Mouse (Mus musculus) ES-E14 (cell line): ENCODE measurements around the gene Gm42715. TPM values are rescaled to one million over a fixed set of nuclear protein-coding genes. Genes with fewer than 3 reads are reported as not detected.

Source experiments
- DNase-seq: peaks from one replicate; pipeline ENCODE4 v3.0.0-alpha.2; 2013; ENCODE audit warnings: low read depth, low spot score
- H3K27ac ChIP-seq: 2 replicates; pipeline ENCODE4 v1.5.1; 2012; ENCODE audit warnings: low read depth, mild to moderate bottlenecking, low read length, moderate library complexity, mixed read lengths; ENCODE audit not compliant: poor library complexity, insufficient read depth, severe bottlenecking
- H3K36me3 ChIP-seq: 2 replicates; pipeline ENCODE4 v1.6.1; 2012; ENCODE audit warnings: mild to moderate bottlenecking, low read length, moderate library complexity, mixed read lengths; ENCODE audit not compliant: control insufficient read depth, poor library complexity, insufficient read depth, severe bottlenecking
- H3K4me1 ChIP-seq, 2 experiments: fragments of 150-350 bp in 1 of 2; sonication (generic) in 1 of 2; 2 replicates each; pipeline ENCODE4 v1.6.1; 2012; ENCODE audit warnings: low read length in 2 of 2, mild to moderate bottlenecking in 1 of 2, mixed read lengths in 1 of 2; ENCODE audit not compliant: control insufficient read depth in 2 of 2, insufficient read depth in 2 of 2, poor library complexity in 1 of 2
- H3K4me3 ChIP-seq, 2 experiments: fragments of 150-350 bp in 1 of 2; sonication (generic) in 1 of 2; 2 replicates each; pipeline ENCODE4 v1.5.1; 2012; ENCODE audit warnings: low read length in 2 of 2, low read depth in 1 of 2, mild to moderate bottlenecking in 1 of 2, mixed read lengths in 1 of 2; ENCODE audit not compliant: insufficient read depth in 1 of 2, poor library complexity in 1 of 2, severe bottlenecking in 1 of 2
- H3K9ac ChIP-seq: 2 replicates; pipeline ENCODE4 v1.6.1; 2012; ENCODE audit warnings: low read depth, mild to moderate bottlenecking, low read length, mixed read lengths; ENCODE audit not compliant: poor library complexity, insufficient read depth, severe bottlenecking
- H3K9me3 ChIP-seq: fragments of 150-350 bp; sonication (generic); 2 replicates; pipeline ENCODE4 v1.6.1; 2012; ENCODE audit warnings: low read depth, mild to moderate bottlenecking, low read length; ENCODE audit not compliant: control insufficient read depth, insufficient read depth
- CHD2 ChIP-seq: IDR thresholded peaks from 2 replicates; pipeline ENCODE4 v1.6.1; 2014; ENCODE audit warnings: mild to moderate bottlenecking, low read depth, low read length, inconsistent platforms
- HCFC1 ChIP-seq: IDR thresholded peaks from 2 replicates; pipeline ENCODE4 v1.6.1; 2012; ENCODE audit warnings: low read length, inconsistent platforms, borderline replicate concordance; ENCODE audit not compliant: insufficient read depth
- MAFK ChIP-seq: IDR thresholded peaks from 2 replicates; pipeline ENCODE4 v1.6.1; 2014; ENCODE audit warnings: mild to moderate bottlenecking, low read depth, low read length, inconsistent platforms; ENCODE audit not compliant: insufficient read depth
- ZC3H11A ChIP-seq: IDR thresholded peaks from 2 replicates; pipeline ENCODE4 v1.6.1; 2012; ENCODE audit warnings: low read depth, mild to moderate bottlenecking, inconsistent platforms, low read length, borderline replicate concordance
- ZNF384 ChIP-seq: IDR thresholded peaks from 2 replicates; pipeline ENCODE4 v1.6.1; 2012; ENCODE audit warnings: low read depth, low read length, inconsistent platforms
- in situ Hi-C, 2 experiments: fragments of 600-800 bp; cut with MboI; formaldehyde crosslinking; loops; one replicate each; pipeline ENCODE4 v1.15.1; 2025; ENCODE audit warnings: low sequenced_read_pairs in 2 of 2, inconsistent platforms in 1 of 2; ENCODE audit not compliant: unreplicated experiment in 2 of 2
- total RNA-seq: library from RNA; depleted of rRNA; stranded (reverse); fragments of 300-350 nt; gene quantifications from 2 replicates; pipeline ENCODE4 v1.2.3, GENCODE M21; 2012

The Gm42715 gene
- total RNA-seq, 1 experiment = 22.9 TPM

DNA sequence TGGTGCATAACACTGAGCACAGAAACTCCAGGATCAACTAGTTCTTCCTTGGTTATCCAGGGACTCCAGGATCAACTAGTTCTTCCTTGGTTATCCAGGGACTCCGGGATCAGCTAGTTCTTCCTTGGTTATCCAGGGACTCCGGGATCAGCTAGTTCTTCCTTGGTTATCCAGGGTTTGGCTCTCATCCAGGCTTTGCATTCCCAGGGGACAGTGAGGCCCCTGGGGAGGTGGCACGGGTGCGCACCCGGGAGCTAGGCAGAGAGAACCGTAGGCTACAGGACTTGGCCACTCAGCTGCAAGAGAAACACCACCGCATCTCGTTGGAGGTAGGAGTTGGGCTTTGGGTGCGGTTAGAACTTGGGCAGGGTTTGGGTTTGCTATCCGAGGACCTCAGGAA lies 71.7 kb downstream of the Gm42715 start:
- no peak for DNase-seq
- no peaks in the 10 kb centered on the region for H3K9me3 ChIP-seq
- H3K36me3 ChIP-seq = peaks cover 53% of the 10 kb centered on the region
- peaks cover 0 to 2% of the 10 kb centered on the region in 2 experiments; a peak in 1 of 4 replicates for H3K4me1 ChIP-seq
- no peak overlapping the region for H3K9ac ChIP-seq
- in situ Hi-C loops = no loop called here
- TF ChIP-seq ZNF384 = no peak
- TF ChIP-seq MAFK = no peak
- no peak for TF ChIP-seq ZC3H11A
- TF ChIP-seq HCFC1 = no peak
- H3K4me3 ChIP-seq = no peak overlapping the region
- no peak overlapping the region for H3K27ac ChIP-seq

DNA sequence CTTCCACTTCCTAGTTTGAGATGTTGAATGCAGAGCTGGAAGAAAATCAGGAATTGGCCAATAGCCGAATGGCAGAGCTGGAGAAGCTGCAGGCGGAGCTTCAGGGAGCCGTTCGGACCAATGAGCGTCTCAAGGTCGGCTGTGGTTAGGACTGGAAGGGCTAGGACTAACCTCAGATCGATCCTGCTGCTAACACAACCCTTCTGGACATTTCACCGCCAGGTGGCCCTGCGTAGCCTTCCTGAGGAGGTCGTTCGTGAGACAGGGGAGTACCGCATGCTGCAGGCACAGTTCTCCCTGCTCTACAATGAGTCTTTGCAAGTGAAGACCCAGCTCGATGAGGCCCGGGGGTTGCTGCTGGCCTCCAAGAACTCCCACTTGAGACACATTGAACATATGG lies 73.2 kb downstream of the Gm42715 start:
- TF ChIP-seq ZC3H11A (no peak), MAFK (no peak), ZNF384 (no peak), HCFC1 (no peak)
- no peak overlapping the region for H3K9ac ChIP-seq
- no peak overlapping the region for H3K27ac ChIP-seq
- in situ Hi-C loops = no loop called here
- H3K36me3 ChIP-seq = peaks cover 68% of the 10 kb centered on the region
- H3K9me3 ChIP-seq = no peaks in the 10 kb centered on the region
- no peak for DNase-seq
- peaks cover 0 to 2% of the 10 kb centered on the region in 2 experiments; a peak in 1 of 4 replicates for H3K4me1 ChIP-seq
- H3K4me3 ChIP-seq = no peak overlapping the region

DNA sequence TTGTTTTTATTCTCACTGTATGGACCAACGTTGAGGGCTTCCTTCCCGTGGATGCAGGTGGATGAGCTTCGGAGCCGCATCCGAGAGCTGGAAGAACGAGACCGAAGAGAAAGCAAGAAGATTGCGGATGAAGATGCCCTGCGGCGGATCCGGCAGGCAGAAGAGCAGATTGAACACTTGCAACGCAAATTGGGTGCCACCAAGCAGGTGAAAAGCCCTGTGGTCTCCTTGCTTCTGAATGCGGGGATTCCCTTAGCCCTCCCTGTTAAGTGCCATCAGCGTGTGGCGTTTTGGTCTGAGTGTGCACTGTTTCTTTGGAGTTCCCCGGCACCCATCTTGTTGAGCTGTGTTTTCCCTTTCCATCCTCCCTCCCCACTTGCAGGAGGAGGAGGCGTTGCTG lies 77.4 kb downstream of the Gm42715 start:
- peaks cover 80% of the 10 kb centered on the region for H3K36me3 ChIP-seq
- H3K27ac ChIP-seq = no peak overlapping the region
- DNase-seq = no peak
- in situ Hi-C loops = no loop called here
- no peaks in the 10 kb centered on the region for H3K9me3 ChIP-seq
- H3K9ac ChIP-seq = peak overlapping the region; percentile 4; the same call in 1 of the 2 replicates
- TF ChIP-seq CHD2 (no peak), MAFK (no peak), HCFC1 (no peak), ZNF384 (no peak), ZC3H11A (no peak)
- H3K4me1 ChIP-seq = no peaks in the 10 kb centered on the region
- H3K4me3 ChIP-seq = no peak overlapping the region

- TF ChIP-seq HCFC1 (no peak), MAFK (no peak), CHD2 (no peak), ZC3H11A (no peak), ZNF384 (no peak)
- in situ Hi-C loops = no loop called here
- Histone ChIP-seq H3K27ac (no peak overlapping the region), H3K9me3 (no peaks in the 10 kb centered on the region), H3K4me1 (peaks cover 0 to 5% of the 10 kb centered on the region in 2 experiments; a peak in 2 of 4 replicates), H3K36me3 (peaks cover 70% of the 10 kb centered on the region), H3K4me3 (no peak overlapping the region), H3K9ac (no peak overlapping the region)
- DNase-seq = no peak
These were observed 81.2 kb downstream of the Gm42715 start for GRCm38 (mm10) chr7:127600612-127601011.

- Histone ChIP-seq H3K9ac (no peak overlapping the region), H3K4me3 (no peak overlapping the region), H3K9me3 (no peaks in the 10 kb centered on the region), H3K27ac (no peak overlapping the region), H3K36me3 (peaks cover 58% of the 10 kb centered on the region), H3K4me1 (peaks cover 0 to 5% of the 10 kb centered on the region in 2 experiments; a peak in 2 of 4 replicates)
- no peak for DNase-seq
- in situ Hi-C loops = no loop called here
- TF ChIP-seq ZNF384 (no peak), ZC3H11A (no peak), MAFK (no peak), CHD2 (no peak), HCFC1 (no peak)
These were observed 82.4 kb downstream of the Gm42715 start for GRCm38 (mm10) chr7:127601735-127602134.
